Mouse (Mus musculus): ENCODE results near the gene Vdac2.

Gene Vdac2

GRCm38 (mm10) chr14:21824938-21825337 is at the start of gene Vdac2:
Vdac2 (plus strand) TSS chr14:21825238.
- no peak for DNase-seq

GRCm38 (mm10) chr14:21776201-21776600 is 48.8 kb upstream of the Vdac2 start:
- peak; percentile 50 for DNase-seq

- DNase-seq = peak; percentile 87
Measured at GRCm38 (mm10) chr14:21786500-21786899, 38.5 kb upstream of the Vdac2 start.

GRCm38 (mm10) chr14:21787374-21787773 is 37.7 kb upstream of the Vdac2 start:
- peak; percentile 65 for DNase-seq

DNA sequence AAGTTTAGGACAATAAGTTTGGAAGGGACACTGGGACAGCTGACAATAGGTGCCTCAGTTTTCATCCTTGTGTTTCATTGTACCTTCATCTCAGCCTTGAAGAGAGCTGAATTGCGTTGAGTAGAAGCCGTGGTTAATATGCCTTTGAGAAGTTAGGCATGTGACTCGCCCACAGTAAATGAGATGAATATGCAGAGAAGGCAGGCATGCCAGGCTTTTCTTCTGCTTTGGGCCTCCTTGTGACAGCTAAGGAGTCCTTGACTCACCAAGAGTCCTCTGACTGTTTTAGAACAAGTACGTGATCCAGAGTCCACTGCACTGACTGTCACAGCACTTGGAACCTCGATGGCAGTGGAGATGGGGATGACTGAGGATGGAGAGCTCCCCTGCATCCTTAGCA is 36.9 kb upstream of the Vdac2 start:
- no peak for DNase-seq

- peak; percentile 40 for DNase-seq
Measured at GRCm38 (mm10) chr14:21790585-21791251, 34.3 kb upstream of the Vdac2 start.

DNA sequence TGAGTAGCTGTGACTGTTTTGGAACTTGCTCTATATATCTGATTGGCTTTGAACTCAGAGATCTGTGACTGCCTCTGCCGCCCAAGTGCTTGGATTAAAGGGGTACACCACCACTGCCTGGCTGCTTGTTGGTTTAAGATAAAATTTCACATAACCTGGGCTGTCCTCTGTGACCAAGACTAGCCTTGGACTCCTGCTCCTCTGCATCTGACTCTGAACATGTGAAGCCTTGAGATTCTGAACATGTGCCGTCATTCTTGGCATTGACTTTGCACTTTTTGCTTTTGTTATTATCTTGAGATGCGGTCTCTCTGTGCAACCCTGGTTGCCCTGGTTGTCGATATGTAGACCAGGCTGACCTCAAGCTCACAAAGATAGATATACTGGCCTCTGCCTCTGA is 33.3 kb upstream of the Vdac2 start:
- DNase-seq = no peak

DNA sequence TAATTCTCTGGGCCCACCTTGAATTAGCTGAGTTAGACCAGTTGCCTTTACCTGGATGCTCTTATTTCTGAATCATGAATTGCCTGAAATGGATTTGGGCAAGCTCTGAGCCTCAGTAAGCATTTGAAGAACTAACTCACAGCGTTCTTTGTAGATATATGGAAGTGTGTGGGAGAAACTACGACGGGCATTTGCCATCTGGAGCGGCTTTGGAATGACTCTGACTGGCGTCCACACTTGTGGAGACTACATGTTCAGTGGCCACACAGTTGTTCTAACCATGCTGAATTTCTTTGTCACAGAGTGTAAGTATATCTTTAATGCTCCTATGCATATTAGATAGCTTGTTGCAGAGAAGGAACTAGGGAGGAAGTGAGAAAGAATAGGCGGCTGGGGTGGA is 32.8 kb upstream of the Vdac2 start:
- DNase-seq = no peak

- no peak for DNase-seq
Measured at GRCm38 (mm10) chr14:21800641-21801040, 24.4 kb upstream of the Vdac2 start.

GRCm38 (mm10) chr14:21801624-21802023 is 23.4 kb upstream of the Vdac2 start:
- DNase-seq = no peak

DNA sequence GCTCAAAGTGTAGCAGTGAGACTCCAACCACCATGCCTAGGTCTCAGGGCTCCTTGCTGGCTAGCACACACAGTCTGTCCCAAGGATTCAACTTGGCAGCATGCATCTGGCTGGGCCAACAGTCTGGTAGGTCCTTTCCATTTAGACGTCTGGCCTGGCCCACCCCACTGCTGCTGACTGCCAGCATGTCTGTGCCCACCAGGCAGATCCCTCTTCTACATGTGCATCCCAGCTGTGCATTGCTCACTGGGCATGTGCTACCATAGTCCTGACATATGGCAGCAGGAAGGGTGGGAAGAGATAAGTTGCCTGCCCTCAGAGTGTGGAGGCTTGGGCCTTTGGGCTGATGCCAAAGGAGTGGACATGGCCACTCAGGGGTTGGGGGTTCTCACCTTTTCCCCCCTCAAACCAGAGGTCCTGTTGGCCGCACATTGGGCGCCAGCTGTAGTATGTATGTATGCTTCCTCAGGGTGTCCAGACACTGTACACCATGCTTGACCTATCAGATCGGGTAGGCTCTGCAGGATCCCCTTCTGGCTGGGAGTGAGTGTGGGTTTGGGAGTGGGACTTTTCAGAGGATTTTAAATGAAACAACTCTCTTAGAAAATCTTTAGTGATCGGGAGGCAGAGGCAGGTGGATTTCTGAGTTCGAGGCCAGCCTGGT is 22.4 kb upstream of the Vdac2 start:
- DNase-seq = no peak

DNA sequence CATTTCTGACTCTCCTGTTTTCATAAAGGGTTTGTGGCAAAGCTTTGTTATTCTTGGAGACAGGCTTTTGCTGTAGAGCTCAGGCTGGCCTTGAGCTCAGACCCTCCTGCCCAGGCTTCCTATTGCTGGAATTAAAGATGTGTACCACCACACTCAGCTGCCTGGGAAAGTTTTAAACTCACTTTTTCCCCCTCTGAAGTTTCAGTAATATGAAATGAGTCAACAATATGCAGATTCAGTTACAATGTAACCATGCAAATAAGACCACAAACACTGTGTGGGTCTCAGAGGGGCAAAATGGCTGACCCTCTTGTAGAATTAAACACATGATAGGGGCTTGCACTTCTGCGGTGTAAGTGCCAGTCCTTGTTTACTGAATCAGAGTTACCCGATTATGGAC is 18.8 kb upstream of the Vdac2 start:
- no peak for DNase-seq

GRCm38 (mm10) chr14:21806631-21807160 is 18.3 kb upstream of the Vdac2 start:
- DNase-seq = no peak

- DNase-seq = no peak
Measured at GRCm38 (mm10) chr14:21808208-21808922, 16.7 kb upstream of the Vdac2 start.

- no peak for DNase-seq
Measured at GRCm38 (mm10) chr14:21809418-21809817, 15.6 kb upstream of the Vdac2 start.

DNA sequence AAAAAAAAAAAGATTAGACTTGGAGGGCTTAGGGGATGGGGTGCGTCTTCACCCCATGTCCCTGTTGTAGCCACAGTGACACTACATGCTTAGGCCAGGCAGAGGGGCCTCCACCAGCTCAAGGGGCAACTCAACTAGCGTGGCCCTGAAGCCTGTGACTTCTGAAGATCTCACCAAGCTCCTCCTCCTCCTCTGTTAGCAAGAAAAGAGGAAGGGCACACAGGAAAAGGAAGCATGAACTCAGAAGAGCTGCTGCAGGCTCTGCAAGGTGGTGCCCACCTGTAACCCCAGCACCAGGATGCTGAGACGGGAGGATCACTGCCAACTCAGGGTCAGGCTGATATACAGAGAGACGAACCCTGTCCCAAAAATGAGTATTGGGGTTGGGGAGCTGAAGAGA is 13.7 kb upstream of the Vdac2 start:
- no peak for DNase-seq

GRCm38 (mm10) chr14:21811744-21812393 is 13.2 kb upstream of the Vdac2 start:
- no peak for DNase-seq

DNA sequence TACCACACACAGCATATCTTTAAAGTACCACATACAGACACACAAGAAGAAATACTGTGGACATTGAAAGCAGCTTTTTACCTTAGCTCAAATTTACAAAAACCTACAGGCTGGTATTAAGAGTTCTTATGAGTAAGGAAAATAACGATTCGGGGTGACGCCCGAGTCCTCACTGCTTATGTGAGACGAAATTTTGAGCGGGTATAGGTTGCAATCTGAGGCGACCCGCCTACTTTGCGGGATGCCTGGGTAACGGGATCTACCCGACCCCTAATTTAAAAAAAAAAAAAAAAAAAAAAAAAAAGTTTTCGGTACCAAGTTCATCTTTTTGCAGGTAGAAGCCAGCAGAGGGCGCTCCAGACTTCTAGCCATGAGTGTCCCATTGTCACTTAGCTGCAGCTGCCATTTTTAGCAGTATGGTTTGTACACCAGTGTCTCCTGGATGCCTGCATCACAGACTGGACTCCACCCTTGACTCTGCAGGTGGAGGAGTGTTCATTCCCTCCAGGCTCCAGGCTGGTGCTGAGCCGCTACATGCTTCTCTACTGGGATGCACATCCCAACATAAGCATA is 12.4 kb upstream of the Vdac2 start:
- DNase-seq = peak; percentile 80

- no peak for DNase-seq
Measured at GRCm38 (mm10) chr14:21813216-21813615, 11.8 kb upstream of the Vdac2 start.

DNA sequence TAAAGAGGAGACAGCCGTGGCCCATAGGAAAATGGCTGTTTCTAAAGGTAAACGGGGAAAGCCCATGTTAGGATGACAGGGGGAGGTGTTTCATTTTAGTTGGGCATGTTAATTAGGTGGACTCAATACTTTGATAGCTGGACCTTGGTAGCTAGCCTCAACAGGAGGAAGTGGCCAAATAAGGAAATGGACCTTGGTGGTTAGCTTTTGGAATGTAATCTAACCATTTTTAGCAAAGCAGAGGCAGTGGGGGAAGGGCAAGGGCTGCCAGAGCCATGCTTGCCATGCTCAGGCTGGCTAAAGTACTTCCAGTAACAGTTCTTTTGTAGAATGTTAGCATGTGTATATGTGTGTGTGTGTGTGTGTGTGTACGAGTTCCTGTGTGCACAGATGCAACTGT is 11.2 kb upstream of the Vdac2 start:
- DNase-seq = peak; percentile 34

GRCm38 (mm10) chr14:21814606-21815005 is 10.4 kb upstream of the Vdac2 start:
- no peak for DNase-seq

- no peak for DNase-seq
Measured at GRCm38 (mm10) chr14:21816255-21816654, 8.8 kb upstream of the Vdac2 start.

- DNase-seq = no peak
Measured at GRCm38 (mm10) chr14:21817453-21817852, 7.6 kb upstream of the Vdac2 start.

Data from kidney, adult 9 months (tissue).